Mouse (Mus musculus): ENCODE data around the gene Utp20. TPM values are rescaled to one million over a fixed set of nuclear protein-coding genes. Genes with fewer than 3 reads are reported as not detected.
"Not testable (repeated sequence)": the region's sequence is repeated elsewhere in the genome, so short reads cannot be mapped to it uniquely, and the experiment has no call there.

Utp20 gene
- total RNA-seq, 2 experiments from 2014 or later, result 15.4 to 17.7 TPM

DNA sequence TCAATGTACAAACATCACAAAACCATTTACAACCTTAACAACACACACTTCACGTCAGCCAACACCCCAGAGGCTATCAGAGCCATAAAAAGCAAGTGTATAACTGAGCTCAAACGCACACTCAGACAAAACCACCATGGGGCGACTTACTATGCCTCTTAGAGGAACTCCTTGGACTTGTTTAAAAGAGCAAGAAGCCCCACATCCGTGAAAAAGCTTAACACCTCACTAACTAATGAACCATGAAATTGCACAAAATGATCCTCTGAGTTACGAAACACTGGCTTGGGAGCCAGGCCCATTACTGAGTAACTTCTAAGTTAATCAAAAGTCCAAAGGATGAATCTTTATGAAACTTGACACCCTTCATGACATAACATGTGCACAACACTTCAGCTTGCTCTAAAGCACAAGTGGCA is 42.1 kb downstream of the Utp20 start:
- no peak for DNase-seq (ENCODE audit: low spot score in 2 of 2)

DNA sequence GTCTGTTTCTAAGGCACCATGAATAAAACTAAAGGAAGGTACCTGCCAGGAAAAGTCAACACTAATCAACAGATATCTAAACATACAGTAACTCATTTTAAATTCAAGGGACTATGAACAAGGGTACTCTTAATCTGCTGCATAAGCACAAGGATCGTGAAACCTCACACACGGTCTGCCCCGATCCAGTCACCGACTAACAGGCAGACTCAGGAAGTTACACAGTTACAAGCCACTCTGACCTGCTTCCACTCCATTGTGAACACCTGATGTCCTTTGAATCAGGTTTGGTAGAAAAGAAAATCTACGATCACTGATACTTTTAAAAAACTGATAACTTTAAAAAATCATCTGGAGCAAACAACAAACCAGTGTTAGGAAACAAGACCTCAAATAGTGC is 42.7 kb downstream of the Utp20 start:
- no peak for DNase-seq (ENCODE audit: low spot score in 2 of 2)

DNA sequence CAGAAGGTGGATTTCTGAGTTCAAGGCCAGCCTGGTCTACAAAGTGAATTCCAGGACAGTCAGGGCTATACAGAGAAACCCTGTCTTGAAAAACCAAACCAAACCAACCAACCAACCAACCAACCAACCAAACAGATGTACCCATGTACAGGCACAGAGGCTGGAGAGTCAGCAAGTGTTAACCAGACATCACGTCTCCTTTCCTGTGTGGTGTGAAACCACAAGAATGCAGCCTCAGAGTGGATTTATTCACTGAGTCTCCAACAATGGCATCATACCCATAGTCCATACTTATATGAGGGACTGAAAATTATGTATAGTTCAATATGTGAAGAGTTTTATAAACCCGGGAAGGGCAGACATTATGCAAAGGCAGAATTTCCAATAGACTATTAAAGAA is 43.5 kb downstream of the Utp20 start:
- not testable (repeated sequence) for DNase-seq (ENCODE audit: low spot score in 2 of 2)

DNA sequence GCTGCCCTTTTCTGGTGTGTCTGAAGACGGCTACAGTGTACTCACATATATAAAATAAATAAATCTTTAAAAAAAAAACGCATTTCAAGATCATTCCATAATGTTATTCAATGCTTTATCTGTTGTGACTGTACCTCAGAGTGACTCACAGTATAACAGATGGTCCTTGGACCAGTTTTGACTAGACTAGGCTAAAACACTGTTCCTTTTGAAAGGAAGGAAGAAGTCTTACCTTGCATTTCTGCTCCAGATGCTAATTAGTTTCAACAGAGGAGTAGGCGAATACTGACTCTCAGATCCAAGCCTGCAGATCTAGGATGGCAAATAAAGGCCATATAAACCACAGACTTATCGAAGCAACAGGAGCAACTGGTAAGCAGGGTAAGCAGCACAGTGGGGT is 45.9 kb downstream of the Utp20 start:
- no peak for DNase-seq (ENCODE audit: low spot score in 2 of 2)

DNA sequence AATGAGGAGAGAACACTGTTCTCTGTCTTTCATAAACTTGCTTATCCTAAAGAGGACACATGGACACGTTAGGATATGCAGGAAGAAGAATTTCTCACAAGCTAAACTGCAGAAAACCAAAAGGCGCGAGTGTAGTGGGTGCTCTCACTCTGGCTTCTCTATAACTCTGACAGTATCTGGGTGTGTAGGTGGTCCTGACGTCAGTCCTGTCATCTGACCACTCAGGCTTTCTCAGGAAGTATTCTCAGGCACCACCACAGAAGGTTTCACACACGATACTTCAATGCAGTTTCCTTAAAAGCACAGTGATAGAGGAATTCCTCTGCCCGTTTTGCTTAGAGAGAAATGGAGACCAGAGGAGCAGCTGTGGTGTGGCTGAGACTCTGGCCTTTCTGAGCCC is 50.4 kb downstream of the Utp20 start:
- DNase-seq (ENCODE audit: low spot score in 2 of 2), result no peak

DNA sequence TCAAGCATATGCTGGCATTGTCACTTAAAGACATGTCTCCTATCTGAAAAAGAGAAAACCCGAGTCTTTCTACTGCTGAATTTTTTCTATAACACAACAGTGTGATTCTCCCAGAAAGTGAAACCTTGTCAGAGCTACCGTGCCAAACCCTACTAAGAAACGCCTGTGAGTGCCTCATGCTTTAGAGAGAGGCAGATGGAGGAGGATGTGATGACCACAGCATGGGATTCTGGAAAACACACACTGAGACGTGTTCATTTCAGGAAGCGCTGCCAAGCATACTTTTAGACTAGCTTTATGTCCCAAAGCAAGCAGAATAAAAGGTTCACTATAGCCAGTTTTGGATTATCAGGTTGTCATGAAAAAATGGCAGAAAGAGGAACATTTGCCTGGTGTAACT is 53.6 kb downstream of the Utp20 start:
- DNase-seq (ENCODE audit: low spot score in 2 of 2), result not testable (repeated sequence)

DNA sequence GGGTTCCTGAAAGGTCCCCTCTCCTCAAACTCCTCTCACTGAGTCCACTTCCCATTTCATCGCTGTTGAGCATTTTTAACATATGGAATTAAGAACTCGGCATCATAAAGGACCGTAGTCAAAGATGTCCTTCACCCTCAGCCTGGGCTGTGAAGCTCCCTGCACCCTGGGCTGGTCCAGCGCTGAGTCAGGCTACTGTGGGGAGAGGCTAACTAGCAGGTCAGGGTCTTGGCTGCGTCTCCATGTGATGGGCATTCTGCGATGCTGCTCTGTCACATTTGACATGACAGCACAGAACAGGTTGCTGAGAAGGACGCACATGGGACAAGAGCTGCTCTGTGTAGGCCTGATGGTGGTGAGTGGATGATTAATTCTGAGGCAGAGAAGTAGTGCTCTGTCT is 56.9 kb downstream of the Utp20 start:
- no peak for DNase-seq (ENCODE audit: low spot score in 2 of 2)

DNA sequence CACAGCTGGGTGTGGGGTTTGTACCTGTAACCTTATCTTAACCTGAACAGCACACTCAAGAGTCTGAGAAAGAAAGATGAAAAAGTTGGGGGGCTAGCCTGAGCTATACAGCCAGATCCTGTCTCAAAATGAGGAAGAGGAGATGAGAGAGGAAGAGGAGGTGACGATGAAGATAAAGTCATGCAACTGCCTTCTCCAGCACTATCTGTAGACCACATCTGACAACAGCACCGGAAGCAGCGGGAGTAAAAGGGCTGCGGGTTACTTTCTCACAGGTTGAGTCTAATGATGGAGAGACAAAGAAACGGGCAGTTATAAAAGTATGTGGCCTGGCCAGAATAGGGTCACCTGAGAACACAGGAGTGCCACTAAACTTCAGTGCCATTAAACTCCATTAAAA is 57.6 kb downstream of the Utp20 start:
- no peak for DNase-seq (ENCODE audit: low spot score in 2 of 2)

DNA sequence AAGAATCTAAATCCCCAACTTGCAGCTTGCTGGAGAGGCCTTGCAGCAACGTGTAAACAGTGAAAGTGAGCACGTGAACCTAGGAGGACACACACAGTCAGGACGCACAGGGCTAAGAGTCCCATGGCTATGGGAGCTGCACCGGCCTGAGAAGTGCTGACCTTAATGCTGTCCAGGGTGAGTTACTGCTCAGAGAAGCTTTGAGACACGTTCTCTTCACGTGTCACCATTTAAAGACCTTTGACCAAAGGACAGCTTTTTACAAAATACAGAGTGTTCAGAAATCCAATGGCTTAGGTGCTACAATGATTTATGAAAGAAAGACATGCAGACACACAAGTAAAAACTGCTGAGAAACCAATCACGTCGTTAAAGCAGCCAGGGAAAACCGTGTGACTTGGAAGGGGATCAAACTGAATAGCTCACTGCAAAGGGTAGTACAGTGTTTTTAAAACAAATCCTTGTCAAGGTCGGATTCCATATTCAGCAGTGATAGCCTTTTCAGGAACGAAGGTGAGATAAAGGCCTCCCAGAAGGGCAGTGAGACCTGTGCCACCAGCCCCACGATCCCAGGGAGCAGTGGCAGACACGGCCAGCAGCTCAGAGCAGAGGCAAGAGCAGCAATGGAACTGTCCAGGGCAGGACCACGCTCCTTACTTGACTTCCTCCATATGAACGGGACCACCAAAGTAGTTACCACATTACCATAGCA is 61.0 kb downstream of the Utp20 start:
- DNase-seq (ENCODE audit: low spot score in 2 of 2), result no peak

DNA sequence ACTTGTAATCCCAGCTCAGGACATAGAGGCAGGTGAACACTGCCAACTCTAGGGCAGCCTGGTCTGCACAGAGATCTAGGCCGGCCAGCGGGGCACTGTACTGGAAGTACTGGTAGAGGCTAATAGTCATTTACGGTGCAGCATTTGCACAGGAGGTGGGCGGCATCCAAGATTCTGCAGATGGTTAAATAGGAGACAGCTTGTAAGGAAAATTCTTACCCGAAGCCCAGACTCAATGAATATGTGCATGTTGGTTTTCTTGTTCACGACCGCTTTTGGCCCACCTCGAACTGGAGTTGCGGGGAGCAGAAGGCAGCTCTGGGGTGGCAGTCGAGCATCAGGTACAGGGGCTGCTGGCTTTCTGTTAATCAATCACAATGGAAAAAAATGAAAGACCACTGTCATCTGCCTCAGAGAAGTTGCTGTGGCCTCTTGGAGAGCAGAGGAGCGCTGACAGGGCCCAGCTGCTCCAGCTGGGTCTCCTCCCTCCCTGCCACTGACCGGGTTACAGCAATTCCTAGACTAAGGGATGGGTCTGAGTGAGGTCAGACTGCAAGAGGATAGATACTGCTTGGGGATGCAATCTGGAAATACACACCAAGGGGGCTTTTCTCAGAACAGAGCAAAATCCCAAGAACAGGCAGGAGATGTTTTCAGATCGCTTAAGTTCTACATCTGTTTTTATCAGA is 64.9 kb downstream of the Utp20 start:
- no peak for DNase-seq (ENCODE audit: low spot score in 2 of 2)

DNA sequence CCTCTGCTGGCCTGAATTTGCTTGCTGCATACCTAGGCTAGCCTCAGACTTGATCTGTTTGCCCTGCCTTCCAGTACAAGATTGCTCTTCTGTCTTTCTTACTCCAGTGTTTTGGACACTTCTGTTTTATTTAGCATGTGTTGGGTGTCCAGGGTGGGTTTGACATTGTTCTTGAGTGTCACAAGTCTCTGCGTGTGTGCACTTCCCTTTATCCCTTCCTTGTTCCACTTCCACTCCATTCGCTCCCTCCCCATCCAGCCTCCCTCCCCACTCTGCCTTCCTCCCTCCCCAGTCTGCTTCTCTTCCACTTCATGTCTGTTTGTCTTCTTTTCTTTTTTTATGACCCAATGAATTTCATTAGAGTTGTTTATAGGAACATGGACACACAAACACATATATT is 85.2 kb downstream of the Utp20 start:
- DNase-seq (ENCODE audit: low spot score in 2 of 2), result no peak

DNA sequence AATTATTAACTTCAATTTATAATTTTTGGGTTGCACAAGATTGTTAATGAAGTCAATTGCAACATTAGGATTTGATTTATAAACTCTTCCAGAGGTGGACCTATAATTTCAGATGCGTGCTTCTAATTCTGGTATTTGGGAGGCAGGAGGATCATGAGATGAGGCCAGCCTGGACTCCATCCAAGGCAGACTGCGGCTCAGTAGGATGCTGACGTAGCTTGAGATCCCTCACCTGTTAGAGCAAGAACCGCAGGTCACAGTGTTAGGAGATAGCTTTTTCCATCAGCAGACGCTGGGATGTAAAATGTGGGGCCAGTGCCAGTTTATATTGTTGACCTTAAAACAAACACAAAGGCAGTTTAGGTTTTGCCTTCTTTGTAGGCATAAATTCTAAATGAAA is 85.8 kb downstream of the Utp20 start:
- DNase-seq (ENCODE audit: low spot score in 2 of 2), result no peak

DNA sequence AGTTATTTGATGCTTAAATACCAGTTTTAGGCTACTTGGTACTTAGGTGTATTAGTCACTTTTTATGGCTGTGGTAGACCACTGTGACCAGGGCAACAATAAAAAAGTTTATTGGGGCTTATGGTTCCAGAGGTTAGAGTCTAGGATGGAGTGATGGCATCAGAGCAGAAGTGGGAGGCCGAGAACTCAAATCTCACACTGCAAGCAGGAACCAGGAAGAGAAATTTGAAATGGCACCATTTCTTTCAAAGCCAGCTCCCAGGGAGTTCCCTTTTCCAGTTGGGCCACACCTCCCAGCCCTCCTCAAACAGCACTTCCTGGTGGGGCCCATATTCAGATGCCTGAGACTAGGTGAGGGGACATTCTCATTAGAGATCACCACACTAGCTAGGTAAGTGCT is 86.8 kb downstream of the Utp20 start:
- DNase-seq (ENCODE audit: low spot score in 2 of 2), result no peak

DNA sequence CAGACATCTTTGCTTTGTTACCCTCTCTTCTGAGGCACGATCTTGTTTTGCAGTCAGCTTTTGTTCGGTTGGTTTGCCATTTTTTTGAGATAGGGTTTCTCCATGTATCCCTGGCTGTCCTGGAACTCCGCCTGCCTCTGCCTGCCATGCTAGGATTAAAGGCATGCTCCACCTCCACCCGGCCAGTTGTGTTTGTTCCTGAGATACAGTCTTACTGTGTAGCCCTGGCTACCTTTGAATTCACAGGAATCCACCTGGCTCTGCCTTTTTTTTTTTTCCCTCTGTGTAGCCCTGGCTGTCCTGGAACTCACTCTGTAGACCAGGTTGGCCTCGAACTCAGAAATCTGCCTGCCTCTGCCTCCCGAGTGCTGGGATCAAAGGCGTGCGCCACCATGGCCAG is 87.5 kb downstream of the Utp20 start:
- not testable (repeated sequence) for DNase-seq (ENCODE audit: low spot score in 2 of 2)

DNA sequence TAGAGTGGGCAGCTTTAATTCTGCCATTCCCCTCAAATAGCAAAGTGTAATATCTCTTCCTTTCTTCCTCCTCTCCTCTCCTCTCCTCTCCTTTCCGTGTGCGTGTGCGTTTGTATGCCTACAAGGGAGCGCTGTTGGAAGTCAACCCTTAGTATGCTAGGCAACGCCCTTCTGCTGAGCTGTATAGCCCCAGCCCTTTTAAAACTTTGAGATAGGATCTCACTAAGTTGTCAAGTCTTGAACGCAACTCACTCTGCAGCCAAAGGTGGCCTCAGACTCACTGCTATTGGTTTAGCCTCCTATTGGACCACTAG is 94.3 kb downstream of the Utp20 start:
- no peak for DNase-seq (ENCODE audit: low spot score in 2 of 2)

DNA sequence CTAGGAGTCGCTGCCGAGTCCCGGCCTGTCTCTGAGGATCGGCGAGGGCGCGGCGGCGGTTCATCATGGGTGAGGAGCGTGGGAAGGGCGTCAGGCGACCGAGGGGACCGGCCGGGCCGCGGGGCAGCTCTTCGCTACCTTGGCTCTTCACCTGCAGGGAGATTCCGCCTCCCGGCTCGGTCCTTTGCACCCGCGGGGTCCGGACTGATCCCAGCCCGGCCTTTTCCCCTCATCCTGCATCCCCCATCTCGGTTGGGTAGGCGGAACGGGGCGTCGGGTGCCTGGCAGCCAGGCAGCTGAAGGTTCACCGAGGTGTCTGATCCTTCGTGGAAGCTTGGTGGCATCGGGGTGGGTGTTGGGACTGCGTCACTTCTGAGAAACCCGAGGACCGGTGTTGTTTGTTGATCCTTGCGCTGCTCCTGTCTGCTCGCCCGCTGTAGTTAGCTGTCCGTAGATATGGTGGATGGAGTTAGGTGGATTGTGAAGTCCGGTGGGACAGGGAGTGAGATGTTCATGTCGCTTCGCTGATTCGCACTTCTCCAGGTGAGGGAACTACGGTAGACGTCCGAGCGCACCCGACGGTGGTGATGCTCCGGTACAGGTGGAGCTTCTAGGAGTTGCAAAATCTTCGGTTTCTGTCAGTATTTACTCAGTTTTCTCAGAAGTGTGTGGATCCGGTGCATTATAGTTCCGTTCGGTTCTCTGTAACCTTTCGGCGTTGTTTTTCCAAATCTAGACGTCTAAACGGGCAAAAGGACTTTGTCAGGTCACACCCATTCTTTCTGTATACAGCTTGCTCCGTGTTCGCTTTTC is 94.9 kb downstream of the Utp20 start:
- DNase-seq (ENCODE audit: low spot score in 2 of 2), result no peak

DNA sequence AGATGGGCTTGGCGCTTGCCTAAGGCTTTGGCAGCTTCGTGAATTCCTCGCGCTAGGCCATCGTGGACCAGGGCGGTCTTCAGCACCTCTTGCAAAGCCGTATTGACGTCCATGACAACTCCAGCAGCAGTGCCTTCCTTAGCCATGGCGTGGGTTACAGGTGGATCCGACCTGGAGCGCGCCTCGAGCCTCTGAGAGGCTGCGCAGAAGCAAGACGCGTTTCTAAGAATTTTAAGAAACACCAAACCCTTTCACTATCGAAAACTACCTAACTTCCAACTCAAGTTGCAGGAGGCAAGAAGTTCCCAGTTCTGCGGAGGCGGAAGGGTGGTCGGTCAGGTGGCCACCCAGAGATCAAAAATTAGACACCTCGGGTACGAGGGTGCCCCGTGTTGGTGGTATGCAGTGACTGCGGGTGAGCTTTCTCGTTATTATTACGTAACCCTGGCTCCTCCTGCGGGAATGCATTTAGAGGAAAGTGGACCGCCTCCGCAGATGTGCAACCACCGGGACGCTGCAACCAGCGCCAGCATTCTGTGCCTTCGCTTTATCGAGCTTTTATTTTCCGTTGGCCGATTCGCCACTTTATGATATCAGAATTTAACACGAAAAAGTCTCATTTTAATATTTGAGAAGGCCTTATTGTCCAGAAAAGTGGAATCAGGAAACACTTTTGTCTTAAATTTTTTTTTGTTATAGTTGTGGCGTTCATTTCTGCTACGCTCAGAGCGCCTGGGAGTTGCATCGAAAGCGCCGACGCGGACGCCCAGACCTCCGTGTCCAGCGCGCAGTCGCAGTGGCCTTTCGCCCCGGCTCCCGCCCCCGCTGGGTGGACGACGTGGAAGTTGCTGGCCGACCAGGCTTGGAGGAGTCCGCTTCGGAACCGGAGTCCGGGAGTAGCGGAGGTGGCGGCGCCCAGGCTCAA is 95.8 kb downstream of the Utp20 start, which contains the start of gene Arl1:
Arl1 (plus strand) TSS at position 288 of the 925 bp plus-strand sequence.
- DNase-seq (ENCODE audit: low spot score in 2 of 2), result peak; percentile 92 to 94

DNA sequence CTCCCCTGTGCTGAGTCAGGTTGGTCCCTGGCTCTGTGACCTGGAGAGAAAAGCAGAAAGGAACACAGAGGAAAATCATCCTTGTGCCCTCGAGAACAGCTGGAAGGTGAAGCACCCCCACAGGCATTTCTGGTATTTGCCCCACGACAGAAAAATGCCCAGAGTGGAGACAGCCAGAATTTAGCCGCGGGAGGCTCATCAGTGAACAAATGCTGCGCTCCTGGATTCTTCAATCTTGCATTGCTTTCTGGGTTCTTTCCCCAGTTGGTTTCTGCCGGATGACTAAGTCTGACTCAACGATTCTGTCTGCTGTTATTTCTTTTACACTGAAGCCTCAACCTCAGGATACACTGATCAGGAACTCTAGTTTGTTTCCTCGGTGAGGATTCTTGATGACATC is 98.4 kb downstream of the Utp20 start:
- no peak for DNase-seq (ENCODE audit: low spot score in 2 of 2)

DNA sequence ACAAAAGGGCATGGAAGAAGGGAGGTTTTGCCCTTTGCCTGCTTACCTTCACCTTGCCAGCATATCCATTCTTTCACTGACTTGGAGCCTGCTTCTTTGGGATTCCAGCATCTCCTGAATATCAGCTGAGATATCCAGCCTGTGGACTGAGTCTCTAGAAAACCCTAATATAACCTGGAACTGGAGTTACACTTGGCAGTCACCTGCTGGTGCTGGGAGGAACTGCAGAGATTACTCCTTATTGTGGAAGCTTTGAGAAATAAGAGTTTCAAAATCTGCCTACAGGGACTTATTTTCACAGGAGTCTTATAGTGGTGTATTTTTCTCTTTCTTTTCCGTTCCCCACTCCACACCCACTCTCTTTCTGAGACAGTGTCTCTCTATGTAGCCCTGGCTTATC is 99.5 kb downstream of the Utp20 start:
- DNase-seq (ENCODE audit: low spot score in 2 of 2), result peak in 1 of 2 experiments; percentile 27

DNA sequence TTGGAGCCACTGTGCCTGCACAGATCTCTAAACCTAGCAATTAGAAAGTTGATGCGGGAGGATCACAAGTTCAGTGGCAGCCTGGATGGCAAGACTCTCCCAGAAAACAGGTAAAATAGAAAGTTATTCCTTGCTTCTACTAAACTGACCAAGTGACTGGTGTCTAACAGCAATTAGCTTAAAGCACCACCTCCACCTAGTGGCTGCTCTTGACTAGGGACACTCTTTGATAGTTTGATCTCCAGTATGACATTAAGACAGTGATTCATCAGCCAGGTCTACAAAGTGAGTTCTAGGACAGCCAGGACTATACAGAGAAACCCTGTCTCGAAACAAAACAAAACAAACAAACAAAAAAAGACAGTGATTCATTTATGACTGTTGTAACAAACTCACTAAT is 101.3 kb downstream of the Utp20 start:
- no peak for DNase-seq (ENCODE audit: low spot score in 2 of 2)

DNA sequence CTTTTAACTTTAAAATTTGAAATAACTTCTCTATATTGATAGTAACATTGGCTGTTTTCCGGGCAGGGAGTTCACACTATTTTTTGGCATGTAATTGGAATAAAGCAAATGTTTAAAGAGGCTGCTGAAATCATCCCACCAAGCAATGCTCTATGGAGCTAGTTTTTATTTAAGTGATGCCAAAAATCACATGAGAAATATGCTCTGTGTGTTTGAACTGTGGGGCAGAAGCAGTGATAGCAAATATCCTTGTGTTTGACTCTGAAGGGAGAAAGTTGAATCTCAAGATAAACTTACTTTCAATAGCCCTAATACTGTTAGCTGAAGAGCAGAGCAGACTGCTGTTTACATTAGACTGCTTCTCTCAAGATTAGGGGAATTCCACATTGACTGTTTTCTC is 107.0 kb downstream of the Utp20 start:
- no peak for DNase-seq (ENCODE audit: low spot score in 2 of 2)

Data from gastrocnemius, postnatal 4 days (tissue).